In genomic region chr2:166712310-166712709, GRCm38 (mm10) we compare ENCODE assay signal across 8 mouse cellular contexts. TPM values are rescaled to one million over a fixed set of nuclear protein-coding genes. Genes with fewer than 3 reads are reported as not detected.
DNase-seq lines count a peak whose midpoint lies in the region; ATAC-seq and TF ChIP-seq lines count a peak whose summit lies in the region.

No protein-coding gene starts in this region.

- no peaks in the 10 kb centered on the region for H3K9me3 ChIP-seq in hindbrain, postnatal 0 days (ENCODE audit: low read length)
- H3K9me3 ChIP-seq in midbrain, postnatal 0 days (ENCODE audit: low read length) = no peaks in the 10 kb centered on the region

- no peak for TF ChIP-seq POLR2A in liver, adult 2 months (IDR thresholded peaks at IDR 0.05; ENCODE audit: extremely low read depth, insufficient read depth, low read length)
- TF ChIP-seq POLR2A in cortical plate, adult 2 months (IDR thresholded peaks at IDR 0.05; ENCODE audit: extremely low read depth, insufficient read depth, low read length) = no peak

- H3K4me1 ChIP-seq in liver, adult 2 months (ENCODE audit: control insufficient read depth, insufficient read depth, low read length) = no peaks in the 10 kb centered on the region
- peaks cover 4% of the 10 kb centered on the region for H3K4me1 ChIP-seq in cortical plate, adult 2 months (ENCODE audit: control insufficient read depth, insufficient read depth, low read length)
- peaks cover 5% of the 10 kb centered on the region; the same call in 1 of the 2 replicates for H3K4me1 ChIP-seq in hindbrain, postnatal 0 days (ENCODE audit: insufficient read depth, low read length)
- 0 out of 2 replicates have a peak, but pooled peaks cover 3% of the 10 kb centered on the region for H3K4me1 ChIP-seq in midbrain, postnatal 0 days (ENCODE audit: insufficient read depth, low read length)

- no peaks in the 10 kb centered on the region for H3K36me3 ChIP-seq in liver, adult 2 months (ENCODE audit: control insufficient read depth, insufficient read depth, low read length)
- H3K36me3 ChIP-seq in hindbrain, postnatal 0 days (ENCODE audit: insufficient read depth, low read length) = no peaks in the 10 kb centered on the region
- no peaks in the 10 kb centered on the region for H3K36me3 ChIP-seq in midbrain, postnatal 0 days (ENCODE audit: insufficient read depth, low read length)

- WGBS in liver, adult 2 months = 12% methylated on average over 4 of the region's 4 CpGs
- 1% methylated on average over 4 of the region's 4 CpGs for WGBS in hindbrain, postnatal 0 days
- WGBS in midbrain, postnatal 0 days = 0% methylated on average over 4 of the region's 4 CpGs

- H3K27ac ChIP-seq in liver, adult 2 months (replicated peaks; ENCODE audit: insufficient read depth, low read depth, low read length) = no peak overlapping the region
- 0 out of 2 replicates have a peak overlapping the region, but pooled peaks have one; percentile 16 for H3K27ac ChIP-seq in cortical plate, adult 2 months (ENCODE audit: insufficient read depth, low read length)
- H3K27ac ChIP-seq in hindbrain, postnatal 0 days = peak overlapping the region; percentile 77; the same call in 1 of the 2 replicates
- no peak overlapping the region; the same call in 1 of the 2 replicates for H3K27ac ChIP-seq in midbrain, postnatal 0 days (ENCODE audit: low read depth, low read length)

- ATAC-seq in hindbrain, postnatal 0 days = no peak
- no peak for ATAC-seq in midbrain, postnatal 0 days (ENCODE audit: low FRiP score)

- H3K4me2 ChIP-seq in hindbrain, postnatal 0 days (ENCODE audit: low read depth, low read length) = peak overlapping the region; percentile 63
- H3K4me2 ChIP-seq in midbrain, postnatal 0 days (ENCODE audit: low read depth, low read length, poor library complexity, severe bottlenecking) = peak overlapping the region; percentile 70

- TF ChIP-seq CTCF in liver, adult 2 months (IDR thresholded peaks at IDR 0.05; ENCODE audit: low read depth, low read length) = no peak
- no peak for TF ChIP-seq CTCF in cortical plate, adult 2 months (IDR thresholded peaks at IDR 0.05; ENCODE audit: extremely low read depth, insufficient read depth, low read length)
- no peak for TF ChIP-seq CTCF in hindbrain, postnatal 0 days (IDR thresholded peaks at IDR 0.05; ENCODE audit: low read depth)
- no peak for TF ChIP-seq CTCF in midbrain, postnatal 0 days (IDR thresholded peaks at IDR 0.05)

- no peaks in the 10 kb centered on the region for H3K79me2 ChIP-seq in liver, adult 2 months (ENCODE audit: control insufficient read depth, insufficient read depth, low read length)

- no peak for DNase-seq in liver, adult 2 months (ENCODE audit: extremely low read depth, low read depth, low spot score)
- DNase-seq in liver = no peak
- DNase-seq in hindbrain, postnatal 0 days (ENCODE audit: low spot score) = peak; percentile 36
- peak; percentile 55 for DNase-seq in midbrain, postnatal 0 days (ENCODE audit: low spot score)
- no peak for DNase-seq in right cerebral cortex, postnatal 14 days
- no peak for DNase-seq in right cerebral cortex, postnatal 10 days (ENCODE audit: low spot score in 2 of 2)
- DNase-seq in left cerebral cortex, adult 11 months (ENCODE audit: low spot score) = no peak

- no peaks in the 10 kb centered on the region for H3K27me3 ChIP-seq in liver, adult 2 months (ENCODE audit: control insufficient read depth, insufficient read depth, low read length)
- H3K27me3 ChIP-seq in hindbrain, postnatal 0 days (ENCODE audit: insufficient read depth, low read length) = no peaks in the 10 kb centered on the region
- no peaks in the 10 kb centered on the region for H3K27me3 ChIP-seq in midbrain, postnatal 0 days (ENCODE audit: insufficient read depth, low read length)

- no peak overlapping the region for H3K9ac ChIP-seq in liver, adult 2 months (ENCODE audit: low read depth, low read length)
- peak overlapping the region; percentile 73 for H3K9ac ChIP-seq in hindbrain, postnatal 0 days (replicated peaks; ENCODE audit: low read length)
- H3K9ac ChIP-seq in midbrain, postnatal 0 days (replicated peaks; ENCODE audit: low read length, poor library complexity, severe bottlenecking) = no peak overlapping the region

- peak overlapping the region; percentile 11; the same call in 1 of the 2 replicates for H3K4me3 ChIP-seq in liver, adult 2 months (ENCODE audit: insufficient read depth, low read depth, low read length)
- peak overlapping the region; percentile 83 for H3K4me3 ChIP-seq in cortical plate, adult 2 months (ENCODE audit: insufficient read depth, low read length)
- H3K4me3 ChIP-seq in hindbrain, postnatal 0 days (ENCODE audit: low read length) = peak overlapping the region; percentile 83
- H3K4me3 ChIP-seq in midbrain, postnatal 0 days (ENCODE audit: low read depth, low read length) = peak overlapping the region; percentile 69

RNA-seq across cellular contexts. Expression of gene Prex1, which starts 1.3 kb away (rescaled TPM):
- total RNA-seq in liver, adult 2 months (2014; rRNA removed) = 2.0 and 3.0 TPM in 2 replicates
- polyA plus RNA-seq in liver, adult 2 months (2012; rRNA removed) = 4.6 and 5.6 TPM in 2 replicates
- polyA plus RNA-seq in cortical plate, adult 2 months (2012; rRNA removed) = 81.9 and 83.3 TPM in 2 replicates
- total RNA-seq in hindbrain, postnatal 0 days (2014; rRNA removed) = 63.2 and 66.8 TPM in 2 replicates
- polyA plus RNA-seq in hindbrain, postnatal 0 days (2015; fragmentation: Nextera tagmentation; extraction: Ambion mirVana) = 24.1 and 24.2 TPM in 2 replicates
- total RNA-seq in midbrain, postnatal 0 days (2014; rRNA removed) = 37.1 and 53.8 TPM in 2 replicates
- polyA plus RNA-seq in midbrain, postnatal 0 days (2015; fragmentation: Nextera tagmentation; extraction: Ambion mirVana) = 17.4 and 18.0 TPM in 2 replicates

Comparison
In these comparisons a context has a peak if more than half of its experiments do, and no peak if none do; other contexts are left out.
1. DNase-seq: peak in hindbrain, postnatal 0 days (single experiment) and midbrain, postnatal 0 days (single experiment); none in liver, adult 2 months (single experiment), liver (single experiment), right cerebral cortex, postnatal 14 days (single experiment), right cerebral cortex, postnatal 10 days (0 of 2) and left cerebral cortex, adult 11 months (single experiment).
2. H3K27ac ChIP-seq: peak in cortical plate, adult 2 months (single experiment) and hindbrain, postnatal 0 days (single experiment); none in liver, adult 2 months (single experiment) and midbrain, postnatal 0 days (single experiment).
3. H3K4me3 ChIP-seq: peak in every context shown above with its lines; median percentile 83 in cortical plate, adult 2 months; 83 in hindbrain, postnatal 0 days; 69 in midbrain, postnatal 0 days; 11 in liver, adult 2 months.